Mouse (Mus musculus) gastrocnemius, adult 18-20 months (tissue): Measurements from ENCODE around the gene Kbtbd13. TPM values are rescaled to one million over a fixed set of nuclear protein-coding genes. Genes with fewer than 3 reads are reported as not detected.
"Not testable (repeated sequence)": the region's sequence is repeated elsewhere in the genome, so short reads cannot be mapped to it uniquely, and the experiment has no call there.

Experiments used
- DNase-seq: peaks from one replicate; pipeline ENCODE4 v3.0.0; 2021; ENCODE audit warnings: low spot score
- total RNA-seq, 2 experiments: library from RNA; stranded (reverse); gene quantifications; 2 replicates each; pipeline ENCODE4 v1.2.3; 2021

The Kbtbd13 gene
- total RNA-seq, 2 experiments from 2014 or later: 10.7 to 11.6 TPM

GRCm38 (mm10) chr9:65356561-65356960 lies 34.9 kb downstream of the Kbtbd13 start:
- no peak for DNase-seq

DNA sequence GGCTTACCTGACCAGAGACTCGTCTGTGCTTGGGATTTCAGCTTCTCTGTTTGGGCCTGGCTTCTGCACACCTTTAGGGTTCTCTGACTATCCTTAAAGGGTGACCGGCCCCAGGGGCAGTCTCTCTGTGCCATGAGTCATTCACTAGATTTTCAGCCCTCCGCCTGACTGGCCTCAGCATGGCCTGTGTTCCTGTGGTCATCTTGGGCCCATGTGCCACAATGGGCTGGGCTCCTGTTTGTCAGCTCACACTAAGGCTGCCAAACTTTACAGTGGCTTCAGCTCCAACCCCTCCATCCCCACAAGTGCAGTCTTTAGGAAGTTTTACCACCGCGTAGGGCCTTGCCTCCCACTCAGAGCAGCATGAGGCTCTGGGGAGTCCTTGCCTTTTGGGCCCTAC lies 38.2 kb downstream of the Kbtbd13 start:
- DNase-seq: no peak

DNA sequence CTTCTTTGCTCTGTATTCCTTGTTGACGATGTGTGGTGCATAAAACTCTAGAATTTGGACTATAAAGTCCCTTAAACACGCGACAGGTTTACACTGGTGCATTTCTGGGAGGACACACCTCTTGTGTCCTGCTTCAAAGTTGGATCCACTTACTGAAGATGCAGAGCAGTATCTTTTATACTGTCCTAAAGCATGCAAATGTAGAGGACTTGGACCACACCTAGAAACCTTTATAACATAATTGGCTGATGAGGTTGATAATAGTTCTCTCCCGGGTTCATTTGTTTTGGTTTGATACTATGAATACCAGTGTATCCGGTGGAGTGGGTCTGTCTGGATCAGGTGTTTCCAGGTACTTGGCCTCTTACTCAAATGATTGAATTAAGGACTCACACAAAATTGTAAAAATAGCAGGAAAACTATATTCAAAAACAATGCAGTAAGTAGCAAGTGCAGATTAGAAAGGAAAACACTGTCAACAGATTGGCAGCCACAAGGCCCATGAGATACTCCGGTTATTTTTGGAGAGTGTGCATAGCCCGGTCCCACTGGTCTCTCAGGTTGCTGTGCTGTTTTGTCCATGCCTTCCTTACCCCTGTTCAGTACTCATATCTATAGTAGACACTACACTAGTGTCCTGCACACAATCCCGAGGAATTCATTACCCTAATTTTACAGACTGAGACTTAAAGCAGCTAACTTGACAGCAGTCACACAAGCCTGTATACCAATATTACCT lies 44.2 kb downstream of the Kbtbd13 start:
- DNase-seq: peak; percentile 15

- no peak for DNase-seq
Observed at GRCm38 (mm10) chr9:65346476-65347111, 44.9 kb downstream of the Kbtbd13 start.

DNA sequence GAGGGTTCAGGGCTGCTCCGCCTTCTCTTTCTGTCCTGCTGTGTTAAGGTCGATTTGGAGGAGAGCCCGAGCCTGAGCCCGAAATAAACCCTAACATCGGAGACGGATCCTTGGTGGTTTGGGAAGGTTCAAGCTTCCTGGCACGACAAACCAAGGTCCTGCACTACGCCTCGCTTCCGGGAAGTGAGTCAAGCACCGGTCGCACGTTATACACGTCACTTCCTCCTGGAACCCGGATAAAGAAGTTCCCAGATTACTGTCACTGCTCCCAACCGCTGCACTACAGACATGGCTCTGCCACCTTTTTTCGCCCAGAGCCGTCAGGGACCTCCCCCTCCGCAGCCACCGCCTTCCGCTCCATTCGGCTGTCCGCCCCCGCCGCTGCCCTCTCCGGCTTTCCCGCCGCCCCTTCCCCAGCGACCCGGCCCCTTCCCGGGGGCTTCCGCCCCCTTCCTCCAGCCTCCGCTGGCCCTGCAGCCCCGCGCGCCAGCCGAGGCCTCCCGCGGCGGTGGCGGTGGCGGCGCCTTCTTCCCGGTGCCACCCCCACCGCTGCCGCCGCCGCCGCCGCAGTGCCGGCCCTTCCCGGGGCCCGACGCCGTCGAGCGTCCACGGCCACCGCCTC lies 45.5 kb downstream of the Kbtbd13 start, which contains the start of gene Pdcd7:
TSS of gene Pdcd7 (plus strand) at position 251 of the 622 bp plus-strand sequence.
- peak; percentile 97 for DNase-seq

DNA sequence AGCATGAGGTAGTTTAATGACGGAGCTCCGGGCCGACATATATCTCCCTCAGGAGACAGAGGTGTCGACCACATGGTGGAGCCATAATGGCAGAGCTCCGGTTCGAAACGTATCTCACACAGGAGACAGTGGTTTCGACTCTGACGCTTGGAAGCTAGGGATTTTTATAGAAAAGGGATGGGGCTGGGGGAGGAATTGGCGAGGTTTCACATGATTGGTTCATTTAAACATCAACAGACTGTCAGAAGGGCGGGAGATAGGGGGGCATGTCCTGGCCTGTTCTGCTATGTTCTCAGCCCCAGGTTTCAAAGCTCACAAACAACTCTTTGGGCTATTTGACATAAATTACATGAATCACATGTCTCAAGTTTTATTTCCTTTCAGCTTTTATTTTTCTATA lies 46.0 kb downstream of the Kbtbd13 start:
- not testable (repeated sequence) for DNase-seq

- no peak for DNase-seq
Observed at GRCm38 (mm10) chr9:65340414-65340813, 51.0 kb downstream of the Kbtbd13 start.

DNA sequence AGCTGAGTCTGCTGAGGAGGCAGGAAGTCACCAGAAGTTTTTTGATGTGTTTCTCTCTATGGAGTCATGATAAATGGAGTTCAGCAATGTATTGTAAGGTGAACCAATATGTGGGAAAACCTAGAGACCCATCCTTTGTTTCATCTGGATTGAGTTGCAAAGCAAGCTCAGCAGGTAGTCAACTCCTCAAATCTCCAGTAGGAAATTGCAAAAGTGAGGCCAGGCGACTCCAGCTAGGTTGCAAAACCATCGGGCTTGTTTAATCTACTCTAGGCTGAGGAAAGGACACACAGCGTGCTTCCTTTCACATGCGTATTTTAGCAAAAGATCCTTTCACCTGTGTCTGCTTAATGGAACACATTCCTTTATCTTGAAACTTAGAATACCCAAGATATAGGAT lies 52.3 kb downstream of the Kbtbd13 start:
- DNase-seq: no peak

Other genes starting within 250 kb of the Kbtbd13 start
- 1 to 10 TPM; 3.6 to 3.7 TPM for gene Parp16, start 196.3 kb downstream of the Kbtbd13 start, total RNA-seq
- 10 to 100 TPM; 20.6 to 30.0 TPM for gene Cilp, start 126.5 kb downstream of the Kbtbd13 start, total RNA-seq
- gene Clpx, start 97.4 kb downstream of the Kbtbd13 start, total RNA-seq: 10 to 100 TPM; 61.6 to 63.1 TPM
- 10 to 100 TPM; 14.6 to 22.2 TPM for gene Pdcd7, start 45.5 kb downstream of the Kbtbd13 start, total RNA-seq
- under 1 TPM; 0.64 to 0.71 TPM for gene Ubap1l, start 30.6 kb downstream of the Kbtbd13 start, total RNA-seq
- 1 to 10 TPM; 2.5 to 3.7 TPM for gene Rasl12, start 6.9 kb upstream of the Kbtbd13 start, total RNA-seq
- gene Slc51b, start 31.3 kb upstream of the Kbtbd13 start, total RNA-seq: not detected
- 1 to 10 TPM; 4.7 to 6.5 TPM for gene Mtfmt, start 44.1 kb upstream of the Kbtbd13 start, total RNA-seq
- gene Spg21, start 69.3 kb upstream of the Kbtbd13 start, total RNA-seq: 1 to 10 TPM; 5.5 to 9.1 TPM
- not detected for gene Ankdd1a, start 128.5 kb upstream of the Kbtbd13 start, total RNA-seq
- 1 to 10 TPM; 2.2 to 5.4 TPM for gene Plekho2, start 188.4 kb upstream of the Kbtbd13 start, total RNA-seq
- gene Pif1, start 195.5 kb upstream of the Kbtbd13 start, total RNA-seq: not detected
- gene Rbpms2, start 238.0 kb upstream of the Kbtbd13 start, total RNA-seq: 1 to 10 TPM; 1.5 to 2.3 TPM